Mouse (Mus musculus) ES-Bruce4 (cell line): Measurements from ENCODE around the gene Peli2.

ENCODE experiments used
- CTCF ChIP-seq: IDR thresholded peaks from one replicate; pipeline ENCODE4 v1.8.1; 2011; ENCODE audit warnings: low read depth, low read length
- POLR2A ChIP-seq: IDR thresholded peaks from one replicate; pipeline ENCODE4 v1.8.1; 2011; ENCODE audit warnings: low read length; ENCODE audit not compliant: insufficient read depth

DNA sequence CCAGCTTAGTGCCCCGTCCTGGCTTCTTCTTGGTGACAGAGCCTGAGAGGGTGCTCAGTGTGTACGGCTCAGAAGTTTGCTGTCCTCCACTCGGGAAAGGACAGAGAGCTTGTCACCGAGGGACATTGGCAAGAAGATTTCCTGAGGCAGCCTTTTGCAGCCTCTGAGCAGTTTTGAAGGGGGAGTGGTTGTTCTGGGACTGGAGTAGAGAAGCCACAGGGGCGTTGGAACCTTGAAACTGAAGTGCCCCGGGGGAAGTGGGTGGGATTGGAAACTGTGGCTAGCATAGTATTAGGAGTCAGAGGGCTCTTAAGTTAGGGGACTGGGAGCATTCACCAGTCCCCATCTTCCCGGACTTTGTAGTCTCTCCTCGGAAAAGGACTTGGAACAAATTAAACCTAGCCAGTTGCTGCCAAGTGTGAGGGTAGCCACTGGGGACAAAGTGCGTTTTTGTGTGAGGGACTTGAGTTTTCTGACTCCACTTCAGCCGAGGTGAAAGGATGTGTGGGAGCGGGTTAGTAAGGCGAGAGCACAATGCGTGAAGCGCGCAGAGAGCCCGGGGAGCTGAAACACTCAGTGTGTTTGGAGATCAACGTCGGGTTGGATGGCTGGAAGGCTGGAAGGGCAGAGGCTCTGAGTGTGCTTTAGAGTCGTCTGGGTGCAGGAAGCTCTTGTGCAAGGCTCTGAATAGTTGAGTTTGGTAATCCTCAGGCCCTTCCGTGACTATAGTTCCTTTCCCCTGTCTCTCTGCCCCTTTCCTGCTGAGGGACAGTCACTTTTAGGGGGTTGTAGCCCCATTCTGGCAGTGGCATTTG, 10.3 kb downstream of the Peli2 start:
- no peak for TF ChIP-seq POLR2A
- TF ChIP-seq CTCF: no peak
